Mouse (Mus musculus) testis, adult 2 months (tissue): ENCODE data around the gene Kars.

Experiments used
- CTCF ChIP-seq: fragments of 200-500 bp; IDR thresholded peaks from 2 replicates; pipeline ENCODE4 v1.5.1; 2012; ENCODE audit warnings: low read depth, mild to moderate bottlenecking, inconsistent platforms, low read length, moderate library complexity; ENCODE audit not compliant: control insufficient read depth, insufficient read depth, insufficient replicate concordance
- POLR2A ChIP-seq: fragments of 200-500 bp; IDR thresholded peaks from 2 replicates; pipeline ENCODE4 v1.6.1; 2012; ENCODE audit warnings: low read depth, mild to moderate bottlenecking, inconsistent platforms, low read length, moderate library complexity; ENCODE audit not compliant: control insufficient read depth

GRCm38 (mm10) chr8:112033071-112033470, 21.9 kb upstream of the Kars start:
- TF ChIP-seq POLR2A (no peak), CTCF (no peak)
